Mouse (Mus musculus) urinary bladder, postnatal 36 days (tissue): ENCODE data around the gene Zfp646.
"Not testable (repeated sequence)": the region's sequence is repeated elsewhere in the genome, so short reads cannot be mapped to it uniquely, and the experiment has no call there.

Experiments
- DNase-seq, 2 experiments: peaks; one replicate each; pipeline ENCODE4 v3.0.0; 2022; ENCODE audit warnings: low spot score in 2 of 2, mixed read lengths in 1 of 2

Gene Zfp646

GRCm38 (mm10) chr7:127880431-127880830 is 4.4 kb downstream of the Zfp646 start:
- no peak for DNase-seq

DNA sequence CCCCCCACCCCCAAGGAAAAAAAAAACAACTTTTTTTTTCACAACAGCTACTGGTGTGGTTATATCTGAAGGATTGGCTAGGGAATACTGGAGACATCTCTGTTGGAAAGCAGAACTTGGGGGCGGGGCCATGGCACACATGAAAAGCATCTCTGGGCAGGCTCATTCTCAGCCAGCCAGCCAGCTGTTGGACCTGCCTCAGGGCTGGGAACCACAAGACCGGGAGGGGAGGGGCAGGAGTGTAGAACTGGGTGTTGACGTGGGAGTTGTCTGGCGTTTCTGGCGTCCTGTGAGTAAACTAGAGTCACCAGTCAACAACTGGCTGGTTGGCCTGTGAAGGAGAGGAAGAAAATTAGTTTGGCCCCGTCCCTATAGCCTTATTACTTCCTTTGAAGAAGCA is 9.9 kb downstream of the Zfp646 start:
- DNase-seq = peak; percentile 58 to 79

GRCm38 (mm10) chr7:127886551-127886950 is 10.5 kb downstream of the Zfp646 start:
- DNase-seq = no peak

DNA sequence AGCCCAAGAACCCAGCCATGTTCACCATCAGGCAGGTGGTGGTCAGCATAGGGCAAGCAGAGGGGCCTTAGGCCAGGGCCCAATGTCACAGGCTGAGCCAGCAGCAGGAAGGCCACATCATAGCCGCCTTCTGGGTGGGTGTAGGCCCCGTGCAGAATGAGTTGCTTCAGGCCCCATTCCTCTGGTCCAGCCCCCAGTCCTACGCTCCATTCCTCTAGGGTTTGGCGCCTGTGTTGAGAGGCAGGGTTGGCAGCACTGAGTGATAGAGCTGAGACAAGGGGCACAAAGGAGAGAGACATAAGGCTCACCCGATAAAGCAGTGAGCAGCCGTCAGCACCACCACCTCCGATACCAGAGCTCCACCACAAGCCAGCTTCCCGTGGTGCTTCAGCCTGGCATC is 11.2 kb downstream of the Zfp646 start:
- no peak for DNase-seq

GRCm38 (mm10) chr7:127887781-127888180 is 11.8 kb downstream of the Zfp646 start:
- DNase-seq = no peak

DNA sequence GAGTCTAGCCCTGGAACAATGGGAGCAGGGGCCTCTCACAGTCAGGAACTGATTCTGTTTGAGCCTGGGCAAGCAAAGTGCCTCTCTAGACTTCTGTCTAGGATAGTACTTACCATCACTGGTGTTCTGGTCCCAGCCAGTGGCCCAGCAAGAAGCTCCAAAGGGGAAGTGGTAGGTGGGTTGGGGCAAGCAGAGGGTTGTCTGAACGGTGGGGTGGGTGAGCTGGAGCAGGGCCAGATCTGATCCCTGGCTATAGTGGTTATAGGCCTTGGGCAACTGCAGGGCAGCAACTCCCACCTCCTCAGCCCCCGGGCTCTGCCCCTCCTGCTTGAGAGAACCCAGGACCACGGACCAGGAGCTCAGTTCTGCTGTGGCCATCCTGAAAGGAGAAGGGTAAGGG is 12.8 kb downstream of the Zfp646 start:
- DNase-seq = no peak

GRCm38 (mm10) chr7:127890798-127891197 is 14.8 kb downstream of the Zfp646 start, which contains the start of gene Prss53:
Gene Prss53 (minus strand): TSS chr7:127890970.
- DNase-seq = no peak

- no peak for DNase-seq
These were observed 18.5 kb downstream of the Zfp646 start for GRCm38 (mm10) chr7:127894480-127894879.

DNA sequence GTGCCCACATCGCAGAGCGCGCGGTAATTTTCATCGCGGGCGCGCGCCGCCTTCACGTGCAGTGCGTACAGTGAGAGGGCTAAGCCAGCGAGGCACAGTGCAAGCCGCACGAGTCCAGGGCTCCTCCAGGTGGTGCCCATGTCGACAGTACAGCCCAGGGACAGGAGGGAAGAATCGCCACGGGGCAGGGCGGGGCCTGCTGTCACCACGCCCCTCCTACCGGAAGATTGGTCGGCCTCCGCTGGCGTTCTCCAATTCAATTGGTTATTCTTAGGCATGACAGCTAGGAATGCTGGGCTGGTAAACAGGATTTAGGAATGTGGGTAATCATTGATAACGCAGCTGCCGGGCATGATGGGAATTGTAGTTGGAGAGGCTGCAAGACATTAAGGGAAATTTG is 19.4 kb downstream of the Zfp646 start, which contains the start of the genes Gm21974 and Vkorc1:
Gene Gm21974, minus strand, starts transcription at position 13 of the 400 bp plus-strand sequence.
Gene Vkorc1, minus strand, starts transcription at position 176 of the 400 bp plus-strand sequence.
- peak; percentile 92 to 97 for DNase-seq

DNA sequence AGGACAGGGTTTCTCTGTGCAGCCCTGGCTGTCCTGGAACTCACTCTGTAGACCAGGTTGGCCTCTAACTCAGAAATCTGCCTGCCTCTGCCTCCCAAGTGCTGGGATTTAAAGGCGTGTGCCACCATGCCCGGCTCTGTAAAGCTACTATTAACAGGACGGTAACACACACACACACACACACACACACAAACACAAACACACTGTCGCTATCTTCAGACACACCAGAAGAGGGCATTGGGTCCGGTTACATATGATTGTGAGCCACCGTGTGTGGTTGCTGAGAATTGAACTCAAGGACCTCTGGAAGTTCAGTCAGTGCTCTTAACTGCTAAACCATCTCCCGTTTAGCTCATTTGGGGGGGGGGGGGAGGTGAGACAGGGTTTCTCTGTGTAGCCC is 19.9 kb downstream of the Zfp646 start:
- DNase-seq = not testable (repeated sequence)

- peak in 1 of 2 experiments; percentile 51 for DNase-seq
These were observed 20.4 kb downstream of the Zfp646 start for GRCm38 (mm10) chr7:127896384-127896783.

DNA sequence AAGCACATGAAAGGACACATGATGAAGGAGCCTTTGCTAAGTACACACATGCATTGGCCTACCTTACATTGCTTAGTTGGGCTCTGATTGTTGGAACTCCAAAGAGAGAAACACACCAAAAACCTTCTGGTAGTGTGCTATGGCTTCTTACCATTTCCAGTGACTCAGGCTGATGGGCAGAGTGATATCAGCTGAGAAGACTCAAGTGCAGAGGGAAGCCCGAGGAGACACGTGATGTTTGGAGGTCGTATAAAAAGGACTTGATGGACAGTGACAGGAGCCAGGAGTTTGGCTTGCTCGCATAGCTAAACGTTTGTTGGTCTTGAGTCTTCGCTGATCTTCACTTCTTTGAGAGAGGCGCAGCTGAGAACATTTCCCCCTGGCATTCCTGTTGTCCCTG is 21.5 kb downstream of the Zfp646 start:
- DNase-seq = no peak

GRCm38 (mm10) chr7:127898179-127898956 is 22.3 kb downstream of the Zfp646 start:
- no peak for DNase-seq

- no peak for DNase-seq
These were observed 24.0 kb downstream of the Zfp646 start for GRCm38 (mm10) chr7:127899997-127900396.

GRCm38 (mm10) chr7:127901772-127902171 is 25.8 kb downstream of the Zfp646 start:
- DNase-seq = no peak

DNA sequence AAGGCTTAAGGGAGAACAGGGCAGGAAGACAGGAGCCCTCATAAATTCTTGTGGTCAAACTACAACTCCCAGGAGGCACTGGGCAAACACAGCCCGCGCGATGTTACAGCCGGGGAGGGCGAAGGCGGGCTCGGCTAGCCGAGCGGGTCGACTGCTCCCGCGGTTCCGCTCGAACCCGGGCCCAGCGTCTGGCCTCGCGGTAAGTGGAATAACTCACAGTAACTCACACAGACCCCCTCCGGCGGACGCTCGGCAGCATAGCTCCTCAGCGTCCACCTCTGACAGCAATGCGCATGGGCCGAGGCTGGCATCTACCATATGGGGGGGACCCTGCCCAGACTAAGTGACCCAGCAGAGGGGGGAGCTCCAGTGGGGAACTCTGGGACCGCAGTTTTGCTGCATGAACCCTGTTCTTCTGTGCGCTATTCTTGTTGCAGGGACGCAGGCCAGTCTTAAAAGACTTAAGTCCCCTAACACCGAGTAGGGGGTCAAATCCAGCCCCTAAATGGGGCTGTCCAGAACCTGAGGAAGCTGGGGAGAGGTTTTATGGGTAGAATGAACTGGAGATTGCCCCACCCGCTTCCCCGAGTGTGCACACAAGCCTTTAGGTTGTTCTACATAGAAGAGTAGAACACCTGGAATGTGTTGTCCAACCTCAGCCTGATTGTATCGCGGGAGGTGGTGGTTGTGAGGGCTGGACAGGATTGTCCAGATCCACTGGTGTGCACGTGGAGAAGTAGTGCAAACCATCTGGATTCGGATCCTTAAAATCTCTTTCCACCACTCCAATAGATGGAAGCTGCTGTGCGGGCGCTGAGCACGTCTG is 28.2 kb downstream of the Zfp646 start, which contains the start of gene Bckdk:
Gene Bckdk, plus strand, starts transcription at position 112 of the 826 bp plus-strand sequence.
- peak; percentile 59 to 79 for DNase-seq

GRCm38 (mm10) chr7:127907939-127908338 is 31.9 kb downstream of the Zfp646 start:
- no peak for DNase-seq

- DNase-seq = no peak
These were observed 32.6 kb downstream of the Zfp646 start for GRCm38 (mm10) chr7:127908656-127909055.

- peak; percentile 85 to 88 for DNase-seq
These were observed 36.3 kb downstream of the Zfp646 start, which contains the start of gene Kat8 for GRCm38 (mm10) chr7:127912190-127912871. Gene Kat8 (plus strand): TSS chr7:127912516.

DNA sequence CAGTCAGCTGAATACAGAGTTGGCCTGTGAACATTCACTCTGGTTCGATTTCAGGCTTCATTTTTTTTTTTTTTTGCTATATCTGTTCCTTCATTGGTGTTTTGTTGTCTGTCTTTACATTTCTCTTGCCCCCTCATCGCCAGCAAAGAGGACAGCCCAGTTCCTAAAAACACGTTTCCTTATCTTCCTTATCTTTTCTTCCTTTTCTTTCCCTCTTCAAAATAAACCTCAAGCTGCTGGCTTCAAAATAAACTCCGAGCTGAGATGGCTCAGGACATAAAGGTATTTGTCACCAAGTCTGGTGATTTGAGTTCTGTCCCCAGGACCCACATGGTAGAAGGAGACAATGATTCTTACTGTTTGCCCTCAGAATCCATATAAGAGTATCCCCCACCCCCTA is 36.9 kb downstream of the Zfp646 start:
- DNase-seq = no peak

- no peak for DNase-seq
These were observed 39.3 kb downstream of the Zfp646 start for GRCm38 (mm10) chr7:127915293-127915692.

DNA sequence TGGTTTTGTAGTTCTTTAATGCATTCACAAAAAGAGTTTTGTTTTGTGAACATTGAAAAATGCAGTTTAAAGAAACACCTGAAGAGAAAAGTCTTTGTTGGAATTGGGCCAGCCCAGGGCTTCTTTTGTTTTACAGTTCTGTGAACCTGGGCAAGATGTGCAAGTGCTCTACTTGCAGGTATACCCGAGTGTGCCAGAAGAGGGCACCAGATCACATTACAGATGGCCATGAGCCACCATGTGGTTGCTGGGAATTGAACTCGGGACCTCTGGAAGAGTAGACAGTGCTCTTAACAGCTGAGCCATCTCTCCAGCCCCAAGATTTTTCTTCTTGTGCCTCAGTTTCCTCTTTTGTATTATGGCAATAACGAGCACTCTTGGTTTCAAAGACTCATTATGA is 42.2 kb downstream of the Zfp646 start:
- DNase-seq = no peak
